Comparison of ENCODE assay signal across 14 mouse cellular contexts in the genomic region with DNA sequence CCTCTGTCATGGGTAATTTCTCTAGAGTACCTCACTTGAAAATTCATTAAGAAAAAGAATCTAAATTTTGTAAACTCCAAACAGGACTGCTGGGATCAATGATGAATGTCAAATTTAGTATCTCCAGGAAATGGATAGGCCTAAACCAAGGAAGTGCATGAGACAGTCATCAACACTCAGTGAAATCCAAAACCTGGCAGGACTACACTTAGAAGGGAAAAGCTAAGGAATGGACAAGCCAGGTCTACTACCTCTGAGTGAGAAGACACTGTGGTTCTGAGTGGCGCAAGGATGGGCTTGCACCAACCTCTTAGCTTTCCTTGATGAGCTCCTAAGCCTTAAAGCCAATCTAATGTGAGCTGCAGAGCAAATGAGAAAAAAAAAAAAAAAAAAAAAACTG. TPM values are rescaled to one million over a fixed set of nuclear protein-coding genes. Genes with fewer than 3 reads are reported as not detected.
DNase-seq lines count a peak whose midpoint lies in the region; ATAC-seq and TF ChIP-seq lines count a peak whose summit lies in the region.
"Had no signal": no experiment of that assay in that cellular context is flagged by ENCODE, and none has a peak within 500 bp of the region (broad histone marks: within the 10 kb centered on the region; RNA-seq: fewer than 3 reads in every experiment).

No protein-coding gene starts in this region.

- peak overlapping the region; percentile 37; the same call in 1 of the 2 replicates for H3K4me2 ChIP-seq in heart, embryonic 12.5 days
- peak overlapping the region; percentile 82 for H3K4me2 ChIP-seq in lung, embryonic 14.5 days
- H3K4me2 ChIP-seq in intestine, embryonic 15.5 days (replicated peaks) = peak overlapping the region; percentile 15; the same call in 1 of the 2 replicates
- peak overlapping the region; percentile 55; the same call in 1 of the 2 replicates for H3K4me2 ChIP-seq in stomach, embryonic 16.5 days (ENCODE audit: low read depth, low read length)
- H3K4me2 ChIP-seq: midbrain, embryonic 11.5 days had no signal

- H3K36me3 ChIP-seq in heart, embryonic 12.5 days = peaks cover 8% of the 10 kb centered on the region
- peaks cover 10% of the 10 kb centered on the region for H3K36me3 ChIP-seq in lung, embryonic 14.5 days (ENCODE audit: insufficient read depth)
- H3K36me3 ChIP-seq in intestine, embryonic 15.5 days = no peaks in the 10 kb centered on the region
- H3K36me3 ChIP-seq in stomach, embryonic 16.5 days (ENCODE audit: control insufficient read depth, insufficient read depth, low read length) = no peaks in the 10 kb centered on the region

- H3K27ac ChIP-seq in heart, embryonic 12.5 days (ENCODE audit: poor library complexity, severe bottlenecking) = no peak overlapping the region
- no peak overlapping the region for H3K27ac ChIP-seq in lung, embryonic 14.5 days (ENCODE audit: low read depth)
- no peak overlapping the region for H3K27ac ChIP-seq in intestine, embryonic 15.5 days
- no peak overlapping the region for H3K27ac ChIP-seq in stomach, embryonic 16.5 days (ENCODE audit: low read length)

- TF ChIP-seq CTCF in lung, embryonic 14.5 days (IDR thresholded peaks at IDR 0.05; ENCODE audit: low read depth) = no peak

- no peak overlapping the region for H3K4me3 ChIP-seq in heart, embryonic 12.5 days
- H3K4me3 ChIP-seq in lung, embryonic 14.5 days (ENCODE audit: low read depth, low read length) = no peak overlapping the region
- H3K4me3 ChIP-seq in intestine, embryonic 15.5 days (replicated peaks) = no peak overlapping the region
- no peak overlapping the region for H3K4me3 ChIP-seq in stomach, embryonic 16.5 days (replicated peaks; ENCODE audit: low read length)

- 95% methylated on average over 1 of the region's 1 CpGs for WGBS in heart, embryonic 12.5 days
- WGBS in lung, embryonic 14.5 days = 76% methylated on average over 1 of the region's 1 CpGs
- 89% methylated on average over 1 of the region's 1 CpGs for WGBS in intestine, embryonic 15.5 days
- WGBS in stomach, embryonic 16.5 days = 90% methylated on average over 1 of the region's 1 CpGs

- H3K9ac ChIP-seq in heart, embryonic 12.5 days = no peak overlapping the region
- H3K9ac ChIP-seq in lung, embryonic 14.5 days = no peak overlapping the region
- no peak overlapping the region for H3K9ac ChIP-seq in intestine, embryonic 15.5 days
- no peak overlapping the region for H3K9ac ChIP-seq in stomach, embryonic 16.5 days (ENCODE audit: low read length)
- H3K9ac ChIP-seq: forebrain, postnatal 0 days had no signal

- H3K27me3 ChIP-seq in heart, embryonic 12.5 days (replicated peaks) = no peaks in the 10 kb centered on the region
- no peaks in the 10 kb centered on the region for H3K27me3 ChIP-seq in lung, embryonic 14.5 days (ENCODE audit: insufficient read depth, low read length)
- H3K27me3 ChIP-seq in intestine, embryonic 15.5 days (replicated peaks) = no peaks in the 10 kb centered on the region
- H3K27me3 ChIP-seq in stomach, embryonic 16.5 days (ENCODE audit: control insufficient read depth, insufficient read depth, low read length) = no peaks in the 10 kb centered on the region

- no peak for DNase-seq in heart, adult 9 months (ENCODE audit: low spot score in 2 of 2)
- DNase-seq in lung, embryonic 14.5 days = no peak
- DNase-seq in lung, adult 18-20 months = no peak
- DNase-seq in left cerebral cortex, adult 9 months (ENCODE audit: low spot score in 2 of 2) = no peak
- no peak for DNase-seq in B cell, adult 2 months
- DNase-seq: adrenal gland, adult 2 months; cerebellum, adult 11 months; forebrain, postnatal 0 days; kidney, postnatal 4 days; right cerebral cortex, postnatal 14 days had no signal

- no peak for ATAC-seq in heart, embryonic 12.5 days (ENCODE audit: insufficient number of reproducible peaks, low FRiP score)
- no peak for ATAC-seq in lung, embryonic 14.5 days (ENCODE audit: insufficient read depth)
- no peak for ATAC-seq in intestine, embryonic 15.5 days
- ATAC-seq in stomach, embryonic 16.5 days (ENCODE audit: insufficient read depth, low FRiP score) = no peak
- ATAC-seq: forebrain, postnatal 0 days had no signal

- peaks cover 39% of the 10 kb centered on the region for H3K4me1 ChIP-seq in heart, embryonic 12.5 days (replicated peaks)
- H3K4me1 ChIP-seq in lung, embryonic 14.5 days (ENCODE audit: insufficient read depth) = 0 out of 2 replicates have a peak, but pooled peaks cover 4% of the 10 kb centered on the region
- H3K4me1 ChIP-seq in intestine, embryonic 15.5 days (replicated peaks) = peaks cover 14% of the 10 kb centered on the region; the same call in 1 of the 2 replicates
- peaks cover 34% of the 10 kb centered on the region for H3K4me1 ChIP-seq in stomach, embryonic 16.5 days (ENCODE audit: control insufficient read depth, insufficient read depth, low read length)

- H3K9me3 ChIP-seq in heart, embryonic 12.5 days (replicated peaks) = no peaks in the 10 kb centered on the region
- H3K9me3 ChIP-seq in lung, embryonic 14.5 days (ENCODE audit: low read depth, low read length) = no peaks in the 10 kb centered on the region
- no peaks in the 10 kb centered on the region for H3K9me3 ChIP-seq in intestine, embryonic 15.5 days
- no peaks in the 10 kb centered on the region for H3K9me3 ChIP-seq in stomach, embryonic 16.5 days (replicated peaks; ENCODE audit: control insufficient read depth, low read length)

RNA-seq across cellular contexts. Expression of gene Ybx3, which starts 2.8 kb away (rescaled TPM):
- polyA plus RNA-seq in heart, embryonic 12.5 days (2016; fragmentation: Nextera tagmentation; extraction: Ambion mirVana) = 47.9 and 52.6 TPM in 2 replicates
- polyA plus RNA-seq in lung, embryonic 14.5 days (2014; fragmentation: Nextera tagmentation; extraction: Ambion mirVana) = 59.1 and 65.1 TPM in 2 replicates
- polyA plus RNA-seq in intestine, embryonic 15.5 days (2015; fragmentation: Nextera tagmentation; extraction: Ambion mirVana) = 52.7 and 57.6 TPM in 2 replicates
- 32.7 and 39.8 TPM in 2 replicates for polyA plus RNA-seq in stomach, embryonic 16.5 days (2015; fragmentation: Nextera tagmentation; extraction: Ambion mirVana)

RNA-seq across cellular contexts. Expression of gene Styk1, which starts 32.1 kb away (rescaled TPM):
- 0.40 and 1.6 TPM in 2 replicates for polyA plus RNA-seq in heart, embryonic 12.5 days (2016; fragmentation: Nextera tagmentation; extraction: Ambion mirVana)
- polyA plus RNA-seq in lung, embryonic 14.5 days (2014; fragmentation: Nextera tagmentation; extraction: Ambion mirVana) = 1.5 and 1.7 TPM in 2 replicates
- 11.3 and 13.8 TPM in 2 replicates for polyA plus RNA-seq in intestine, embryonic 15.5 days (2015; fragmentation: Nextera tagmentation; extraction: Ambion mirVana)
- 12.1 and 15.6 TPM in 2 replicates for polyA plus RNA-seq in stomach, embryonic 16.5 days (2015; fragmentation: Nextera tagmentation; extraction: Ambion mirVana)
- polyA plus RNA-seq: adrenal gland, adult 2 months had no signal

Comparison
In these comparisons a context has a peak if more than half of its experiments do, and no peak if none do; other contexts are left out.
1. H3K4me2 ChIP-seq: peak in every context shown above with its lines; median percentile 82 in lung, embryonic 14.5 days; 55 in stomach, embryonic 16.5 days; 37 in heart, embryonic 12.5 days; 15 in intestine, embryonic 15.5 days.